Comparison of ENCODE assay signal across 11 mouse cellular contexts in genomic region chrX:143448636-143449346, GRCm38 (mm10). TPM values are rescaled to one million over a fixed set of nuclear protein-coding genes. Genes with fewer than 3 reads are reported as not detected.
A peak's percentile ranks its signal among the peaks of the same experiment; 100 is the strongest.
DNase-seq lines count a peak whose midpoint lies in the region; TF ChIP-seq lines count a peak whose summit lies in the region.
"Had no signal": no experiment of that assay in that cellular context is flagged by ENCODE, and none has a peak within 500 bp of the region (broad histone marks: within the 10 kb centered on the region; RNA-seq: fewer than 3 reads in every experiment).

No protein-coding gene starts in this region.

- no peak for TF ChIP-seq POLR2A in cerebellum, adult 2 months (IDR thresholded peaks at IDR 0.05; ENCODE audit: borderline replicate concordance, insufficient read depth, low read length)

- no peak for DNase-seq in cerebellum, adult 2 months
- DNase-seq in cerebellum, adult 11-12 months = no peak
- DNase-seq in kidney, postnatal 4 days = peak; percentile 2 to 11
- no peak for DNase-seq in kidney, adult 18-20 months
- DNase-seq in right cerebral cortex, postnatal 4 days = peak; percentile 3
- no peak for DNase-seq in right cerebral cortex, postnatal 25 days
- DNase-seq in spleen, postnatal 14 days (ENCODE audit: low spot score in 2 of 2) = no peak
- no peak for DNase-seq in Muller cell, postnatal 12 days (ENCODE audit: inconsistent ontology term)
- DNase-seq: liver, embryonic 13.5 days had no signal

- H3K27ac ChIP-seq in cerebellum, adult 2 months (ENCODE audit: insufficient read depth, low read length) = no peak overlapping the region
- H3K27ac ChIP-seq: forebrain, embryonic 12.5 days; liver, embryonic 13.5 days had no signal

- H3K4me3 ChIP-seq in cerebellum, adult 2 months (replicated peaks; ENCODE audit: insufficient read depth, low read depth, low read length) = no peak overlapping the region
- H3K4me3 ChIP-seq: forebrain, embryonic 12.5 days; liver, embryonic 13.5 days had no signal

- H3K4me1 ChIP-seq in cerebellum, adult 2 months (ENCODE audit: control insufficient read depth, insufficient read depth, low read length) = no peaks in the 10 kb centered on the region
- H3K4me1 ChIP-seq: forebrain, embryonic 12.5 days; liver, embryonic 13.5 days had no signal

- peak; percentile 20; the same call in 1 of the 2 replicates for TF ChIP-seq CTCF in cerebellum, adult 2 months (IDR thresholded peaks at IDR 0.05; ENCODE audit: borderline replicate concordance, insufficient read depth, low read depth, low read length)

- no peaks in the 10 kb centered on the region for H3K27me3 ChIP-seq in cerebellum, adult 2 months (ENCODE audit: control insufficient read depth, insufficient read depth, low read length)
- H3K27me3 ChIP-seq: liver, embryonic 13.5 days had no signal

- WGBS in cerebellum, adult 2 months = 56% methylated on average over 7 of the region's 7 CpGs

RNA-seq across cellular contexts. Expression of gene Chrdl1, which starts 54.7 kb away (rescaled TPM):
- 3.6 and 4.4 TPM in 2 replicates for polyA plus RNA-seq in cerebellum, adult 2 months (2012; rRNA removed)
- polyA plus RNA-seq: C2C12 had no signal

Comparison
In these comparisons a context has a peak if more than half of its experiments do, and no peak if none do; other contexts are left out.
1. DNase-seq: peak in kidney, postnatal 4 days (2 of 2) and right cerebral cortex, postnatal 4 days (single experiment); none in cerebellum, adult 2 months (0 of 2), cerebellum, adult 11-12 months (single experiment), kidney, adult 18-20 months (single experiment), right cerebral cortex, postnatal 25 days (single experiment), spleen, postnatal 14 days (0 of 2) and Muller cell, postnatal 12 days (single experiment).